Mouse (Mus musculus) thymus, postnatal 14 days (tissue): Measurements from ENCODE around the gene Tppp.
"Not testable (repeated sequence)": the region's sequence is repeated elsewhere in the genome, so short reads cannot be mapped to it uniquely, and the experiment has no call there.

Source experiments
- DNase-seq: peaks from one replicate; pipeline ENCODE4 v3.0.0; 2021

Tppp gene

GRCm38 (mm10) chr13:74008948-74009718 lies at the start of gene Tppp:
Gene Tppp, plus strand, starts transcription at chr13:74009407.
- peak; percentile 95 for DNase-seq

GRCm38 (mm10) chr13:73960117-73960652 lies 49.0 kb upstream of the Tppp start:
- DNase-seq = no peak

DNA sequence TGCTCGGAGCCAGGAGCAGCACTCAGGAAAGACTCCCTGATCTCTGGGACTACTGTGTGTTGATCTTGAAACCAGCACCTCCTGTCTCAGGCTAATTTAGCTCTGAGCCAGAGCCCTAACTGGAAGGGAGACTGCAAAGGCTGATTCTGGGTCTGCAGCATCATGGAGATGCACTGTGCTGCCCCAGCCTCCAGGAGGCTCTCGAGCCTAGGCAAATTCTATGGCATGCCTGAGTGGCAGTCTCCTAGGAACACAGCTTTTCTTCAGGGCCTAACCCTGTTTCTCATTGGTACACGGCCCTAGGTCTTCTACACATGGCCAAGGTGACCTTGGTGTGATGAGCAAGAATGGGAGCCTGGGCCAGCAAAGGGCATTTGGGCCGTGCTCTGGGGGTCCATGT lies 48.0 kb upstream of the Tppp start:
- no peak for DNase-seq

- no peak for DNase-seq
Measured at GRCm38 (mm10) chr13:73963551-73963950, 45.7 kb upstream of the Tppp start, which contains the start of gene Zdhhc11. Gene Zdhhc11, plus strand, starts transcription at chr13:73963851.

GRCm38 (mm10) chr13:73970545-73971448 lies 38.4 kb upstream of the Tppp start:
- peak; percentile 41 for DNase-seq

DNA sequence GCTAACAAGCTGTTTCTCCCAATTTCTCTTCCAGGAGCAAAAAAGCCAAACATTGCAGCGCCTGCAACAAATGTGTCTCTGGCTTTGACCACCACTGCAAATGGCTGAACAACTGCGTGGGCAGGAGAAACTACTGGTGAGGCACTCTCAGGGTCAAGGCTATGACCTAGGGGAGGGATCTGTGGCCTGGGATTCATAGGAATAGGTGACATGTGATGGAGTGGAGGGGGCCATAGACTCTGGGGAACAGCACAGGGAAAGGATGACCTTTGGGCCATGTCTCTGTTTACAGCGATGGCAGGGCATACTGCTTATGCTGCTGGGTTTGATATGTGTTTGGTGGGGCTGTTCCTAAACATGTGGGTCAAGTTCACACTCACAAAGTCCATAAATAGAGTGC lies 34.7 kb upstream of the Tppp start:
- DNase-seq = no peak

- DNase-seq = no peak
Measured at GRCm38 (mm10) chr13:73976935-73977334, 32.3 kb upstream of the Tppp start.

GRCm38 (mm10) chr13:73990325-73990724 lies 18.9 kb upstream of the Tppp start:
- no peak for DNase-seq

GRCm38 (mm10) chr13:73990761-73991160 lies 18.4 kb upstream of the Tppp start:
- DNase-seq = no peak

- DNase-seq = no peak
Measured at GRCm38 (mm10) chr13:73991267-73991666, 17.9 kb upstream of the Tppp start.

DNA sequence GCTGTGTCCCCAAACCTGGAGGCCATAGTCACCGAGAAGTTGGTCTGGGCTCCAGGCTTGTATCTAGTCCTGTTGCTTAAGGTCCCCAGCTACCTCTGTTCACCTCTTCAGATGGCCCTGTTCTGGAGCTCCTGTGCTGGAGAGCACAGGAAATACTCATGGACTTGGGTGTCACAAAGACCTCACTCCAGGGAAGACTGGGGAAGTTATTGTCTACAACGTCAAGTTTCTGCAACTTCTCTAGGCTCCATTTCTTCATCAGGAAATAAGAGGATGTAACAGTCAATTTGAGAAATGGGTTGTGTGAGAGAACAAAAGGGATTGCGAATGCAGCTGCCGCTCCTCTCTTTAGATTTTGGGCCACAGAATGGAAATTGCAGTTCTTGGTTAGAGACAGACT lies 12.8 kb upstream of the Tppp start:
- DNase-seq = no peak

GRCm38 (mm10) chr13:74000519-74000918 lies 8.7 kb upstream of the Tppp start:
- DNase-seq = no peak

DNA sequence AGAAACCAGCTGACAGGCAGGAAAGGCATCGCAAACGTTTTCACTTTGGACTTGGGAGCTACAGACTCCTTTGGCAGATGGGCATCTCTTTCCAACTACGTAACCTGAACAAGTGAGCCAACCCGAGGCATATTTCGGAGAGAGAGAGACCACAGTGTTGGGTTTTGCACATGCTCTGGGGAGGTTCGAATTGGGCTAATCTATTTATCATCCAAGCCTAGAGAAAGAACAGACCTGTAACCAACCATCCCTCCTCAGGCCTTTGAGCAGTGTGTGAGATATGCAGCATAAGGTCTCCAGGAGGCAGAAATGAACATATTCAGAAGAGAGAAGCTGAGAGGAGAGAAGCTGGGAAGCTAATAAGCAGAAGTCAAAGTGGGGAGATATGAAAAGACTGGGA lies 8.2 kb upstream of the Tppp start:
- no peak for DNase-seq

GRCm38 (mm10) chr13:74001492-74001891 lies 7.7 kb upstream of the Tppp start:
- no peak for DNase-seq

DNA sequence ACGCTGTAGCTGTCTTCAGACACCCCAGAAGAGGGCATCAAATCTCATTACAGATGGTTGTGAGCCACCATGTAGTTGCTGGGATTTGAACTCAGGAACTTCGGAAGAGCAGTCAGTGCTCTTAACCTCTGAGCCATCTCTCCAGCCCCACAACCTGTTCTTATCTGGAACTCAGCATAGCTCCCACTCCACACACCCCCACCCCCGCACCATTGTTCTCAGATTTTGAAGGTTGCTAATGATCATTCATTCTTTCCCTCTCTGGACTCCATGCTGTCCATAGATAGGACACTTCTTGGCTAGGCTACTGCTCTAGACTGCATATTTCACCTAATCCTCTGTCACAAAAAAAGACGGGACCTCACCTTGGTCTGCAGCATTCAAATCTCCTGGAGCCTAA lies 2.3 kb upstream of the Tppp start:
- not testable (repeated sequence) for DNase-seq

- DNase-seq = not testable (repeated sequence)
Measured at GRCm38 (mm10) chr13:74008216-74008615, 991 bp upstream of the Tppp start.

DNA sequence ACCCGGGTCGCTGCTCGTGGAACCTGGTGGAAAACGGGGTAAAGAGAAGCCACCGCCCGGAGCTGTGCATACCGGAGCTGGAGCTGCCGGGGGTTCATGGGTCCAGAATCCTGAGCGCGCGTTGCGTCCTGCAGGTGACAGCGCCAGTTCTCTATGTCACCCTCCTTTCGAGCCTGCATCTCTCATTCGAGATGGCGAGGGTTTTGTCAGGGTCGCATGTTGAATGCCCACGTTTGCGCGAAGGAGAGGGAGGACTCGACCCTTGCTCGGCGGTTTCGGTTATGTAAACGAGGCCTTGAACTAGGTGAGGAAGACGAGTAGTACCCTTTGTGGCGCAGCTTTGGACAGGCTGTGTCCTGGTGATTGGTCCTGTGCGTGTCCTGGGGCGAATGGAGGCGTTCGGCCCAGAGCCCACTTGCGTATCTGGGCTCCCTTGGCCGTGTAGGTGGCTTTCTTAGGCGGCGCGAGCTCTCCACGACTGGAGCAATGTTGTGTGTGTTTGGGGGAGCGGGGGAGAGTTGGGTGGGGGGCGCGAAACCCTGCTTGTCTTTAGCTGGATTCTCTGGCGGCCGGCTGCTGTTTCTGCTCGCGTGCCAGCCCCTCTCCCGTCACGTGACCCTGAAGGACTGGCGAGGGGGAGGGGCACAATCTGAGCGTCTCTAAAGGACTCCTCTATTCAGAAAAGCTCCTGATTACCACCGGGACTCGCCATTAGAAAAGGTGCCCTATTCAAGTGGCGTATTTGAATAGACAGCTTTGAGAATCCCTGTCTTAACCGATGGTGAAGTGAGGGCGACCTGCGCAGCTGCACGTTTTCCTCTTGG lies 796 bp downstream of the Tppp start:
- DNase-seq = peak; percentile 63

DNA sequence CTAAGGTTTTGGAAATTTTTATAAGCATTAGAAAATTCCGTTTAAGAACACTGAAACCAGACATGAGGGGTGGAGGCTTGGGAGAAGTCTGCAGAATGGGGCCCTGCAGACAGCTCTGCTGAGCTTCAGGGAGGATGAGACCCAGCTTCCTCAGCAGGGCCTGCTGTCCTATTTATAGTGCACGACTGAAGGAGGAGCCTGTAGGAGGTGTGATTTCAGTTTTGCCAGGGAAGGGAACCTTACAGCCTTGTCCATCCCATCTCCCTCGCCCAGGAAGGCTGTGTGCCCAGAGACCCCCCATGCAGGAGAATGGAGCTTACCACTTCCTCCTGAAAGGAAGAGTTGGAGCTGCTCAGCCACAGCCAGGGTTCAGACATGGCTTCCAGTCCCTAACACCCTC lies 1.5 kb downstream of the Tppp start:
- DNase-seq = no peak

GRCm38 (mm10) chr13:74015908-74016307 lies 6.7 kb downstream of the Tppp start:
- no peak for DNase-seq

- no peak for DNase-seq
Measured at GRCm38 (mm10) chr13:74017426-74017825, 8.2 kb downstream of the Tppp start.

- not testable (repeated sequence) for DNase-seq
Measured at GRCm38 (mm10) chr13:74019006-74019405, 9.8 kb downstream of the Tppp start.
